Mouse (Mus musculus) C2C12 (cell line): ENCODE results near the gene Rfx7.

Experiments
- CEBPB ChIP-seq: IDR thresholded peaks from one replicate; pipeline ENCODE4 v1.6.1; 2011; ENCODE audit warnings: low read depth, mild to moderate bottlenecking, control low read depth, moderate library complexity
- CTCF ChIP-seq: IDR thresholded peaks from one replicate; pipeline ENCODE4 v1.5.1; 2011; ENCODE audit not compliant: control insufficient read depth, insufficient read depth, insufficient read length
- FOSL1 ChIP-seq: IDR thresholded peaks from one replicate; pipeline ENCODE4 v1.8.0; 2011; ENCODE audit warnings: mild to moderate bottlenecking, low read length; ENCODE audit not compliant: poor library complexity, insufficient read depth, severe bottlenecking
- MAX ChIP-seq: IDR thresholded peaks from one replicate; pipeline ENCODE4 v1.6.1; 2011; ENCODE audit warnings: mild to moderate bottlenecking, control low read depth
- MYOD1 ChIP-seq: IDR thresholded peaks from one replicate; pipeline ENCODE4 v1.6.1; 2011; ENCODE audit warnings: low read depth; ENCODE audit not compliant: control insufficient read depth, insufficient read length
- MYOG ChIP-seq: IDR thresholded peaks from one replicate; pipeline ENCODE4 v1.6.1; 2011; ENCODE audit not compliant: control insufficient read depth, insufficient read length; ENCODE audit errors: extremely low read depth
- USF1 ChIP-seq: IDR thresholded peaks from one replicate; pipeline ENCODE4 v1.6.1; 2011; ENCODE audit warnings: low read depth, mild to moderate bottlenecking, control low read depth, moderate library complexity

DNA sequence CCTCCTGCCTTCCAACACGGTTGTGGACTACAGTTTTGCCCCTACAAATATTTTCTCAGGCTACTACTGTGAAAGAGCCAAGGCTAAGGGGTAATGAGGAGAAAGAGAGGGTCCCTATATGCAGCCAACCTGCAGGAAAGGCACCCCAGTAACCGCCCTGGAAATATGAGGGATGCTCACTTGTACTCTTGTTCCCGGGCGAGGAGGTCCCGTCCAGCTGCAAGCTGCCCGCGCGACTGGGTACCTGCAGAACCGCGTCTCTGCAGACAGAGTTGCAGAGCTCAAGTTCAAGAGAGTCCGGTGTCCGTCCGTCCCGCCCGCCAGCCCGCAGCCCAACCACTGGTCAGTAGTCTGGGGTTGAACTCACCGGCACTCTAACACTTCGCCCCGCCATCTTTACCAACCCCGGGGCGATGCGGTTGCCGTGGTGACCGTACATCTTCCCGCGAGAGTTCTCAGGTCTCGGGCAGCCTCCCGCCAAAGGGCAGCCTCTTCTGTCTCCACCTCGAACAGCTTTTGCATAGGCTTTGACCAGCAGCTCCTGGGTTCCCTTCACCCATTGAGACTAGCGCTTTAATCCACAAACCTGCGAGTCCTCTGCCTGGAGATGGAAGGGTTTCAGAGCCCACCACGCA lies 40.4 kb upstream of the Rfx7 start:
- TF ChIP-seq MYOG (no peak), CTCF (no peak), USF1 (no peak), CEBPB (no peak), MAX (peak; percentile 77), MYOD1 (no peak), FOSL1 (no peak)
